In the genomic region with DNA sequence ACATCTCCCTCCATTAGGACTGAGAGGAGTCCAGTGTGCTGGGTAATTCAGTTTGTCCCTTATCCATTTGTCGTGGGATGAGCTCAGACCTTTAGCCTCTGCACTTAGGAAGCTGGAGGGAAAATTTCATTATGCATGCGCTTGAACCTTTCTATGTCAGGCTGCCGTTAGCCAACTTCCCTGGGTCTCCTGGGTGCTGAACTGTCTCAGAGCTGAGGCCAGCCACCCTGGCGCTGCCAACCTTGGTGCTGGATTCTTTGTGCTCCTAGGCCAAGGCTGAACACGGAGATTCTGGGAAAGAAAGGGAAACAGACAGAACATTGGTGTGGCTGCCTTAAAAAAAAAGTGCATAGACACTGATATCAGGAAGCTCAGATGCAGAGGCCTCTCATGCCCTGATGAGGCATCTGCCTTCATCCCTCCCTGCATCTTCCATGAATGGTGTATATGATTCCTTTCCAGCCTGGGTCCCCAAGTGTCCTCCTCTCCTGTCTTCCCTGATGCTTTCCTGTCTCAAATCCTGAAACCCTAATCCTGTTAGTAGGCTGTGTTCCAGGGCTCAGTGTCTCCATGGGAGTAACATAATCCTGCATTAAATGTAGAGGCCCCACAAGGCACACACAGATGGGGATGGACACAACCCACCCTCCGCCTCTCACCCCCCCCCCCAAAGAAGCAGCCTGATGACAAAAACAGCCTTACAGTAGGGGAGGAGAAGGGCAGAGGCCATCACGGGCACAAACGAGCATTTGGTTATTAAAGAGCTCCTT, we compare ENCODE assay signal across 20 mouse cellular contexts. TPM values are rescaled to one million over a fixed set of nuclear protein-coding genes. Genes with fewer than 3 reads are reported as not detected.
DNase-seq lines count a peak whose midpoint lies in the region; ATAC-seq lines count a peak whose summit lies in the region.
"Had no signal": no experiment of that assay in that cellular context is flagged by ENCODE, and none has a peak within 500 bp of the region (broad histone marks: within the 10 kb centered on the region; RNA-seq: fewer than 3 reads in every experiment).

No protein-coding gene starts in this region.

- peaks cover 2% of the 10 kb centered on the region; the same call in 1 of the 2 replicates for H3K27me3 ChIP-seq in hindbrain, embryonic 11.5 days (ENCODE audit: control insufficient read depth, insufficient read depth, low read length)
- H3K27me3 ChIP-seq in hindbrain, embryonic 12.5 days = peaks cover 8% of the 10 kb centered on the region
- H3K27me3 ChIP-seq in neural tube, embryonic 11.5 days (ENCODE audit: control insufficient read depth, insufficient read depth, low read length) = no peaks in the 10 kb centered on the region
- H3K27me3 ChIP-seq in neural tube, embryonic 15.5 days (replicated peaks) = no peaks in the 10 kb centered on the region
- no peaks in the 10 kb centered on the region for H3K27me3 ChIP-seq in embryonic facial prominence, embryonic 14.5 days (replicated peaks; ENCODE audit: control insufficient read depth, insufficient read depth, low read length)
- H3K27me3 ChIP-seq in midbrain, embryonic 15.5 days (replicated peaks) = no peaks in the 10 kb centered on the region
- H3K27me3 ChIP-seq: embryonic facial prominence, embryonic 15.5 days; heart, embryonic 13.5 days; limb, embryonic 15.5 days; liver, embryonic 15.5 days; neural tube, embryonic 12.5 days had no signal

- H3K4me2 ChIP-seq in hindbrain, embryonic 11.5 days (replicated peaks; ENCODE audit: low read depth, low read length) = no peak overlapping the region
- H3K4me2 ChIP-seq in hindbrain, embryonic 12.5 days (replicated peaks) = no peak overlapping the region
- H3K4me2 ChIP-seq in neural tube, embryonic 11.5 days (ENCODE audit: low read depth) = no peak overlapping the region
- no peak overlapping the region for H3K4me2 ChIP-seq in neural tube, embryonic 15.5 days
- H3K4me2 ChIP-seq in embryonic facial prominence, embryonic 14.5 days (ENCODE audit: low read depth, low read length) = no peak overlapping the region
- H3K4me2 ChIP-seq in midbrain, embryonic 15.5 days = no peak overlapping the region
- H3K4me2 ChIP-seq: embryonic facial prominence, embryonic 15.5 days; heart, embryonic 13.5 days; limb, embryonic 15.5 days; liver, embryonic 15.5 days; neural tube, embryonic 12.5 days had no signal

- H3K27ac ChIP-seq in hindbrain, embryonic 11.5 days (ENCODE audit: low read depth, low read length) = peak overlapping the region; percentile 24; the same call in 1 of the 2 replicates
- H3K27ac ChIP-seq in hindbrain, embryonic 12.5 days = no peak overlapping the region
- H3K27ac ChIP-seq in neural tube, embryonic 11.5 days (ENCODE audit: low read depth, low read length) = peak overlapping the region; percentile 24; the same call in 1 of the 2 replicates
- no peak overlapping the region for H3K27ac ChIP-seq in neural tube, embryonic 15.5 days (replicated peaks)
- H3K27ac ChIP-seq in embryonic facial prominence, embryonic 14.5 days (replicated peaks; ENCODE audit: low read depth, low read length) = no peak overlapping the region
- 0 out of 2 replicates have a peak overlapping the region, but pooled peaks have one; percentile 27 for H3K27ac ChIP-seq in midbrain, embryonic 15.5 days
- H3K27ac ChIP-seq: embryonic facial prominence, embryonic 15.5 days; heart, embryonic 13.5 days; limb, embryonic 15.5 days; liver, embryonic 15.5 days; neural tube, embryonic 12.5 days had no signal

- H3K4me1 ChIP-seq in hindbrain, embryonic 11.5 days (replicated peaks; ENCODE audit: control insufficient read depth, insufficient read depth, low read length) = peaks cover 4% of the 10 kb centered on the region
- peaks cover 43% of the 10 kb centered on the region for H3K4me1 ChIP-seq in hindbrain, embryonic 12.5 days
- peaks cover 31% of the 10 kb centered on the region for H3K4me1 ChIP-seq in neural tube, embryonic 11.5 days (ENCODE audit: control insufficient read depth, insufficient read depth, low read length)
- H3K4me1 ChIP-seq in neural tube, embryonic 15.5 days = peaks cover 42% of the 10 kb centered on the region
- H3K4me1 ChIP-seq in embryonic facial prominence, embryonic 14.5 days (ENCODE audit: control insufficient read depth, insufficient read depth, low read length) = peaks cover 23% of the 10 kb centered on the region
- H3K4me1 ChIP-seq in midbrain, embryonic 15.5 days = peaks cover 46% of the 10 kb centered on the region
- H3K4me1 ChIP-seq: liver, embryonic 15.5 days had no signal

- 61% methylated on average over 8 of the region's 8 CpGs for WGBS in hindbrain, embryonic 11.5 days
- WGBS in hindbrain, embryonic 12.5 days = 55% methylated on average over 8 of the region's 8 CpGs
- 58% methylated on average over 8 of the region's 8 CpGs for WGBS in neural tube, embryonic 11.5 days
- 53% methylated on average over 8 of the region's 8 CpGs for WGBS in neural tube, embryonic 15.5 days
- 61% methylated on average over 8 of the region's 8 CpGs for WGBS in embryonic facial prominence, embryonic 14.5 days
- 29% methylated on average over 8 of the region's 8 CpGs for WGBS in midbrain, embryonic 15.5 days

- H3K9me3 ChIP-seq in hindbrain, embryonic 11.5 days (ENCODE audit: control insufficient read depth, low read length) = no peaks in the 10 kb centered on the region
- no peaks in the 10 kb centered on the region for H3K9me3 ChIP-seq in hindbrain, embryonic 12.5 days (replicated peaks)
- no peaks in the 10 kb centered on the region for H3K9me3 ChIP-seq in neural tube, embryonic 11.5 days (ENCODE audit: control insufficient read depth, low read length)
- no peaks in the 10 kb centered on the region for H3K9me3 ChIP-seq in neural tube, embryonic 15.5 days (replicated peaks)
- no peaks in the 10 kb centered on the region for H3K9me3 ChIP-seq in embryonic facial prominence, embryonic 14.5 days (ENCODE audit: control insufficient read depth, low read length)
- no peaks in the 10 kb centered on the region for H3K9me3 ChIP-seq in midbrain, embryonic 15.5 days
- H3K9me3 ChIP-seq: embryonic facial prominence, embryonic 15.5 days; heart, embryonic 13.5 days; limb, embryonic 15.5 days; liver, embryonic 15.5 days; neural tube, embryonic 12.5 days had no signal

- H3K4me3 ChIP-seq in hindbrain, embryonic 11.5 days (ENCODE audit: low read depth, low read length) = no peak overlapping the region
- no peak overlapping the region for H3K4me3 ChIP-seq in hindbrain, embryonic 12.5 days
- no peak overlapping the region for H3K4me3 ChIP-seq in neural tube, embryonic 11.5 days (ENCODE audit: low read depth, low read length)
- no peak overlapping the region for H3K4me3 ChIP-seq in neural tube, embryonic 15.5 days (replicated peaks)
- H3K4me3 ChIP-seq in embryonic facial prominence, embryonic 14.5 days (ENCODE audit: low read depth, low read length) = no peak overlapping the region
- no peak overlapping the region for H3K4me3 ChIP-seq in midbrain, embryonic 15.5 days
- H3K4me3 ChIP-seq: embryonic facial prominence, embryonic 15.5 days; heart, embryonic 13.5 days; limb, embryonic 15.5 days; liver, embryonic 15.5 days; neural tube, embryonic 12.5 days had no signal

- H3K36me3 ChIP-seq in hindbrain, embryonic 11.5 days (ENCODE audit: control insufficient read depth, insufficient read depth, low read length) = no peaks in the 10 kb centered on the region
- H3K36me3 ChIP-seq in hindbrain, embryonic 12.5 days = peaks cover 6% of the 10 kb centered on the region; the same call in 1 of the 2 replicates
- H3K36me3 ChIP-seq in neural tube, embryonic 11.5 days (ENCODE audit: control insufficient read depth, insufficient read depth, low read length) = no peaks in the 10 kb centered on the region; the same call in 1 of the 2 replicates
- H3K36me3 ChIP-seq in neural tube, embryonic 15.5 days = no peaks in the 10 kb centered on the region
- H3K36me3 ChIP-seq in embryonic facial prominence, embryonic 14.5 days (ENCODE audit: control insufficient read depth, insufficient read depth, low read length) = peaks cover 32% of the 10 kb centered on the region
- H3K36me3 ChIP-seq in midbrain, embryonic 15.5 days (replicated peaks) = no peaks in the 10 kb centered on the region
- H3K36me3 ChIP-seq: heart, embryonic 13.5 days; liver, embryonic 15.5 days had no signal

- DNase-seq in hindbrain, embryonic 11.5 days (ENCODE audit: low spot score) = no peak
- no peak for DNase-seq in neural tube, embryonic 11.5 days (ENCODE audit: low spot score)
- no peak for DNase-seq in embryonic facial prominence, embryonic 14.5 days (ENCODE audit: low spot score)
- no peak for DNase-seq in lung, postnatal 25 days (ENCODE audit: low spot score)
- no peak for DNase-seq in cerebellum, postnatal 4 days (ENCODE audit: low spot score in 2 of 2)
- DNase-seq: cerebellum, adult 9-10 months; forebrain, postnatal 0 days; kidney, adult 2 months; layer of hippocampus, postnatal 36 days; right cerebral cortex, postnatal 14 days; thymus, postnatal 36 days had no signal

- ATAC-seq in hindbrain, embryonic 11.5 days (ENCODE audit: low FRiP score) = no peak
- ATAC-seq in hindbrain, embryonic 12.5 days (ENCODE audit: low FRiP score) = no peak
- ATAC-seq in neural tube, embryonic 11.5 days (ENCODE audit: insufficient read depth, low FRiP score, low TSS enrichment) = no peak
- ATAC-seq in neural tube, embryonic 15.5 days (ENCODE audit: low FRiP score) = no peak
- no peak for ATAC-seq in embryonic facial prominence, embryonic 14.5 days (ENCODE audit: low read depth)
- ATAC-seq in midbrain, embryonic 15.5 days (replicated peaks) = no peak
- ATAC-seq: forebrain, postnatal 0 days; inflammation-experienced regulatory T-cells, adult 6 months had no signal

- no peak overlapping the region for H3K9ac ChIP-seq in hindbrain, embryonic 11.5 days (ENCODE audit: low read depth, low read length)
- H3K9ac ChIP-seq in hindbrain, embryonic 12.5 days = no peak overlapping the region
- no peak overlapping the region for H3K9ac ChIP-seq in neural tube, embryonic 11.5 days (ENCODE audit: low read length)
- no peak overlapping the region for H3K9ac ChIP-seq in neural tube, embryonic 15.5 days (replicated peaks)
- 0 out of 2 replicates have a peak overlapping the region, but pooled peaks have one; percentile 9 for H3K9ac ChIP-seq in embryonic facial prominence, embryonic 14.5 days (ENCODE audit: low read depth, low read length)
- no peak overlapping the region for H3K9ac ChIP-seq in midbrain, embryonic 15.5 days
- H3K9ac ChIP-seq: embryonic facial prominence, embryonic 15.5 days; forebrain, postnatal 0 days; heart, embryonic 13.5 days; limb, embryonic 15.5 days; liver, embryonic 15.5 days; neural tube, embryonic 12.5 days had no signal

RNA-seq across cellular contexts. Expression of a gene that starts 51.2 kb away (rescaled TPM):
- polyA plus RNA-seq in hindbrain, embryonic 11.5 days (2014; fragmentation: Nextera tagmentation; extraction: Ambion mirVana) = 22.5 and 29.3 TPM in 2 replicates
- 43.8 and 45.9 TPM in 2 replicates for polyA plus RNA-seq in hindbrain, embryonic 12.5 days (2016; fragmentation: Nextera tagmentation; extraction: Ambion mirVana)
- polyA plus RNA-seq in neural tube, embryonic 11.5 days (2014; fragmentation: Nextera tagmentation; extraction: Ambion mirVana) = 35.6 and 40.9 TPM in 2 replicates
- polyA plus RNA-seq in neural tube, embryonic 15.5 days (2015; fragmentation: Nextera tagmentation; extraction: Ambion mirVana) = 33.4 and 35.6 TPM in 2 replicates
- polyA plus RNA-seq in embryonic facial prominence, embryonic 14.5 days (2014; fragmentation: Nextera tagmentation; extraction: Ambion mirVana) = 41.6 and 42.1 TPM in 2 replicates
- polyA plus RNA-seq in midbrain, embryonic 15.5 days (2015; fragmentation: Nextera tagmentation; extraction: Ambion mirVana) = 24.0 and 25.5 TPM in 2 replicates

Comparison
In these comparisons a context has a peak if more than half of its experiments do, and no peak if none do; other contexts are left out.
1. H3K27ac ChIP-seq: peak in hindbrain, embryonic 11.5 days (single experiment), neural tube, embryonic 11.5 days (single experiment) and midbrain, embryonic 15.5 days (single experiment); none in hindbrain, embryonic 12.5 days (single experiment), neural tube, embryonic 15.5 days (single experiment) and embryonic facial prominence, embryonic 14.5 days (single experiment).